Mouse (Mus musculus) kidney, adult 8-10 months (tissue): ENCODE data around the gene Wdr78.

Experiments
- DNase-seq, 2 experiments: peaks; one replicate each; pipeline ENCODE4 v3.0.0; 2022

Wdr78 gene

GRCm38 (mm10) chr4:103114184-103115111 is at the start of gene Wdr78, which contains the start of gene Mier1:
Gene Wdr78, minus strand, starts transcription at chr4:103114555.
Gene Mier1, plus strand, starts transcription at chr4:103114390.
- peak; percentile 95 to 97 for DNase-seq

DNA sequence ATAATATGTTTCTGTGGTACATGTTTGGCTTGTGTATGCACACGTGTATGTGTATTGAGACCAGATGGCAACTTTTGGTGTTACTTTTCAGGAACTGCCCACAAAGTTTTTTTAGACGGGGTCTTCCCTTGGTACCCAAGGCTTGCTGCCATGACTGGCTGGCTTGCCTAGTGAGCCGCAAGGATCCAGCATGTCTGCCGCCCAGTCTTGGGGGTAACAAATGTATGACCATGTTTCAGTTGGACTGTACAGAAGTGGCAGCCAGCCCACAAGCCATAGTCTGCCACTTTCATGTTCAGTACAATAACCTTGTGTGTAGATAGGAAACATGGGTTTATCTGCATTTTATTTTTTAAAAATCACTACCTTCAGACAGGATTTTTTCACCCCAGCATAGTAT is 44.4 kb upstream of the Wdr78 start:
- no peak for DNase-seq

GRCm38 (mm10) chr4:103151946-103152345 is 37.6 kb upstream of the Wdr78 start:
- no peak for DNase-seq

- peak; percentile 40 to 82 for DNase-seq
These were observed 32.0 kb upstream of the Wdr78 start for GRCm38 (mm10) chr4:103146339-103146738.

- no peak for DNase-seq
These were observed 22.6 kb upstream of the Wdr78 start for GRCm38 (mm10) chr4:103136946-103137345.

- DNase-seq = no peak
These were observed 12.2 kb upstream of the Wdr78 start for GRCm38 (mm10) chr4:103126533-103126932.

- no peak for DNase-seq
These were observed 9.3 kb upstream of the Wdr78 start for GRCm38 (mm10) chr4:103123606-103124005.

DNA sequence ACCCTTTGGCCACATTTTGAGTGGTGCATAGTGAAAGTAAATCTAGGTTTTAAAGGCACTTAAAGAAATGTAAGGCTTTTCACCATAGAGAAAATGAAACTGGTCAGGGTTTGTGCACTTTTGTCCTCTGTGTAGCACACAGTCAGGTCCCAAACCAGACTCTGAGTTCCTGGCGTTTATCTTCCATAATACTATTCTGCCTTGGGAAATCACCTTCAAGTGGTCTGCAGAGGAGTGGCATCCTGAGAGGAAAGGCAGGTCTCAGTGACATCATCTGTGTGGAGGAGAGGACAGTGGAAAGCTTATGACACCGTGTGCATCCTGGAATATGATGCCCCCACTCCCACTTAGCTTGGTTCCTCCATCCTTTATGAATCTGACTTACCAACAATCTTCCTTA is 8.7 kb upstream of the Wdr78 start:
- DNase-seq = no peak

- no peak for DNase-seq
These were observed 6.6 kb upstream of the Wdr78 start for GRCm38 (mm10) chr4:103120874-103121389.

GRCm38 (mm10) chr4:103120395-103120794 is 6.0 kb upstream of the Wdr78 start:
- DNase-seq = no peak

DNA sequence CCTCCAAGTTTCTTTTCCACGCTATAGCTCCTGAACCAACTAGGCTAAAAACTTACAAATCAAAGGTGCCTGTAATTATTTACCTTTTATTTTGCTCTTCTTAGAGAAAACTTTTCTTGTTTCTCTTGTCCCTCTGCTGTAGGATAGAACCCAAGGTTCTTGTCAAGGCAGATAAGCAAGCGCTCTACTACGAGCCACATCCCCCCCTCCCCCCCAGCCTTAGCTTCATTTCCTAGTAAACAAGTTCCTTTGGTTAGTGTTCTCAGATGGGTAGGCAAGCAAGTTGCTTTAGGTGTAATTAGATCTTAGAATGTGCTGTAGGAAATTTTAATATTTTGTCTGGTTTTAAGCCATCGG is 5.7 kb upstream of the Wdr78 start:
- DNase-seq = no peak

DNA sequence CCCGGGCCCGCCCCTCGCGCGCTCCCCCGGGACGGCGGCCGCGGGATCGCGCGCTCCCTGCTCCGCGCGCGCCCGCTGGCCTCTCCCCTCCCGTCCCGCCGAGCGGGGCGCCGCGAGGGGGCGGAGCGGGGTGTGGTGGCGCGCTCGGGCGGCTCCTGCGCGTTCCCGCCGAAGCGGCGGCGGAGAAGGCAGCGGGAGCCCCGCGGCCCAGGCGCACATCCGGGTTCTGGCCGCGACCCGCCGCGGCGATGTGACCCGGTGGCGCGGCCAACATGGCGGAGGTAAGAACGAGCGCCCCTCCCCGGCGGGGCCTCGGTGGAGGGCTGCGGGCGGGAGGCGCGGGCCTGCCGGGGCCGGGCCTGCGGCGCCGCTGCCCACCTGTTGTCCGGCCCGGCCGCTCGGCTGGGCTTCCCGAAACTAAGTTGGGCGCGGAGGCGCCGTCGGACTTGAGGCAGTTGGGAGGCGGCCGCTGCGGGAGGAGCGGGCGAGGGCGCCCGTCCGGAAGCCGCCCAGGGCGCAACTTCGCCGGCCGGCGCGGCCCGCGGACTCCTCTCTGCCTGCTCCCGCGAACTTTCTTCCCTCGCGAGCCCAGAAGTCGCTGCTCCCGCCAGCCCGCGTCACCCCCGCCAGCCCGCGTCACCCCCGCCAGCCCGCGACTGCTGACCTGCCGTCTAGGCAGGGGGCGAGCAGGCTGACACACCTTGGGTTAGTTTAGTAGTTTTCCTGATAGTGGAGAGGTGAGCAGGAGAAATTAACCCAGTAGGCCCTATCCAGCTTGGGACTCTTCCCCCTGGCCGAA is 5.1 kb upstream of the Wdr78 start:
- peak; percentile 79 for DNase-seq

GRCm38 (mm10) chr4:103118888-103119228 is 4.5 kb upstream of the Wdr78 start:
- DNase-seq = no peak

DNA sequence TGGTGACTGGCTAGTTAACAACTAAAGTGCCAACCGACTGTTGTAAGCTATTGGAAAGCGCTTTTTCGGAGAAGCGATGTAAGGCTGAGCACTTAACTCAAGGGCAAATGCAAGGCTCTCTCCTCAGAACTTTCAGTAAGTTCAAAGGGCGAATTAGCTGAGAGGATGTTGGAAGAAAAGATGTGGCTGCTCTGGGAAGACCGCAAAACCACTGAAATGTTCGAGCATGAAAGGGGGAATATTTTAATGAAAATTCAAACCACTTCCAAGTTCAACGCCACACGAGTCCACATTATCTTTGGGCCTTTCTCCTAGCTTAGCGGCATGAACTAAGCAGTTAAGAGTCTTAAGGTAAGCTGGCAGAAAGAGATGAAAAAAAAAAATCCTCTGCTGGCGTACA is 953 bp downstream of the Wdr78 start:
- DNase-seq = no peak

DNA sequence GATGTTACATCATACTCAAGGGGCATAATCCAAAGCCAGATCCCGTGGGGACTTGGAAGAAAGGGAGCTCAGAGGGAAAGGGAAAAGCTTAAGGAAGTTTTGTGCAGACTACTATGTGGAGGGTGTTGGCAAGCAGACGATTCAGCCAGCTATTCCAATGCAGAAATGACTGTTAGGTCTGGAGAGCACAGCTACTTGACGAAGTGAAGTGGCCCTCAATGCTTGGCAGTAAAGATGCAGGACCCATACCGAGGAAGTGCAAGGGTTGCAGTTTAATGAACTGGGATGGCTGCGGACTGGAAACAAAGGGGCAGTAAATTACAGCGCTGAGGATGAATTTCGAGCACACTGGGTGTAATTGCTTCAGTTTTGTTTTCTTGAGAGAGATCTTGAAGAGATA is 1.7 kb downstream of the Wdr78 start:
- DNase-seq = no peak

- DNase-seq = no peak
These were observed 15.8 kb downstream of the Wdr78 start for GRCm38 (mm10) chr4:103098532-103098931.

DNA sequence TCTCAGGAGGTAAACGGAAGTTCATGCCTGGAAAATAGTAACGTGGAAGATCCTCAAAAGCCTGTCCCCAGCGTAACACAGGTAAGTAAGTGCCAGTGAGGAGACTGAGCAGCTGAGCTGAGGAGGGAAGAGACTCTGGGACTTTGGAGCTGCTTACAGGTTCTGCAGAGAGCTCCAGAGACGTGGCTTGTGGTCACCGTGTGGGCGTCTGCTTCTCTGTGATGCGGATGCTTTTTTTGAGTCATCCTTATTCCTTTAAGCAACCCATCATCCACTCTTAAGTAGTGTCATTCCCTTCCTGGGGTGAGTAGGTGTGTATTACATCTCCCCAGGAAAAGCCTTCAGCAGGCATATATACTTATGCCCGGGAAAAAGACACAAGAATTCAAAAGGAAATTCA is 18.4 kb downstream of the Wdr78 start:
- no peak for DNase-seq

DNA sequence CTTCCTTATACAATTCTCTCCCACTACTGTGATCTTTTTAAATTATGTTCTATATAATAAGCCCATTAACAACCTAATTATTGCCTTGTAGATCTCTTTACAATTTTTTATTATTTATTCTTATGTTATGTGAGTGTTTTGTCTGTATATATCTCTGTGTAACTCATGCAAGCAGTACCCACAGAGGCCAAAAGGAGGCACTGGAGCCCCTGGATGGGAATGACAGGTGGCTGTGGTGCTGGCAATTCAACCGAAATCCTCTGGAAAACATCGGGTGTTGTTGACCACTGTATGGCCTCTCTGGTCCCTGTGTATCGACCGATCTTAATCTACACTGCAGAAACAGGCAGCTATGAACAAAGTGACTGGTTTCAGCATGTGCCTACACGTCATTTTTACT is 29.1 kb downstream of the Wdr78 start:
- DNase-seq = no peak

DNA sequence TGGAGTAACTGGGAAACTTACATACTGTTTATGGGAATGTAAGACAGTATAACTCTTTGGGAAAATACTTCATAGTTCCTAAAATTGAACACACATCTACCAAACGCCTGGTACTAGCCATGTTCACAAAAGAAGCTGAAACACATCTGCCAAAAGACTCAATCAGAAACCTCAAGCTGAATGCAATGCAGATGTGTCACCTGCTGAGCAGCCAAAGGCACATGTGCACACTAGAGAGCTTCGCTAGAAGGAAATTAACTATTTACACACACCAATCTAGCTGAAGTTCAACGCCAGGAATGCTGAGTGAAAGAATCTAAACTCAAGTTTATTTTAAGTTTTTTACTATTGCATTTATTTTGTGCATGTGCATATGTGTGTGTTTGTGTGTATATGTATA is 43.7 kb downstream of the Wdr78 start:
- no peak for DNase-seq

GRCm38 (mm10) chr4:103067906-103068655 is 46.3 kb downstream of the Wdr78 start:
- DNase-seq = no peak

DNA sequence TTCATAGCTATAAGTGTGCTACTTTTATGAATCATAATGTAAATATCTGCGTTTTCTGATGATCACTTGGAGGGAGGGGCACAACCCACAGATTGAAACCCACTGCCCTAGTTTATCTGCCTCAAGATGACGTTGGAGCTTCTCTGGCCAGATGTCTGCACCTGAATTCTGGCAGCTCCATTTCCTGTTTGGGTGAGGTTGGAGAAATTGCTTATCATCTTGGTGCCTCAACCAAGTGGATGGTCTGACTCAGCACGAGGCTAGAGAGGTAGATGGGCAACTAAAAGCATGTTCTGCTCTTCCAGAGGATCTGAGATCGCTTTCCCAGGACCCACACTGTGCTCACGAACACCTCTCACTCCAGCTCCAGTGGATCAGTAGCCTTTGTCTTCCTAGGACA is 49.4 kb downstream of the Wdr78 start:
- no peak for DNase-seq

DNA sequence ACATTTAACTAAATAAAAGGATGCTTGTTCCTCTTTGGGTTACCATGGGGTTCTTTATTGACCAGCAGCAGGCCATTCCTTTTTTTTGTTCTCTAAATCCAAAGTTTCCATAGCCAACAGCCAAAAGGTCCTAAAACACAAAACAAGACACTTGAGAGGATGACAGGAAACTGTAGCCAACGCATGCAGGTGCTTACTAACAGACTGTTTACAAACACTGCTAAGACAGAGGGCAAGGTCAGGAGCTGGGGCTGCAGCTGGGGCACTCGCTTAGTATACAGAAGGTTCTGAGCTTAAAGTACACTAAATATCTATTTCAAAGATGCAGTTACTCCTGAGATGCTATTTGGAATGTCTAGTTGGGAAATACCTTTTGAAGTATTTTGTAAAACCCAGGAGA is 49.9 kb downstream of the Wdr78 start:
- DNase-seq = no peak

DNA sequence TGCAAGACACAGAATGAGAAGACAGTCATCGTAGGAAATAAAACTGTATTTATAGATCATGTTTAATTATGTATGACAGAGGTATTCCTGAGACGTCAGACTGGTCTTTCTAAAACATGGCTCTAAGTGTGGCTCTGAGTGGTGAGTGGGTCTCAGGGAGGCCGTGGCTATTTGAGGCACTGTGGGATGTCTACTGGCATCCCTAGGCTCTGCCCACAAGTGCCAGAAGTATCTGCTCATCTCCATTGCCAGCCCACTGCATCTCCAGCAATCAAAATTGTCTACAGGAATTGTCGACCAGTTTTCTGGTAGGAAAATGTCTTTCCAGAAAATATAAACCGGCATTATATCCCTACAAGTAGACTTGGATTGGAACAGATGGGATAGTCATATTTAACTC is 57.4 kb downstream of the Wdr78 start:
- no peak for DNase-seq
